ENCODE assay signal across 9 mouse cellular contexts in the genomic region with DNA sequence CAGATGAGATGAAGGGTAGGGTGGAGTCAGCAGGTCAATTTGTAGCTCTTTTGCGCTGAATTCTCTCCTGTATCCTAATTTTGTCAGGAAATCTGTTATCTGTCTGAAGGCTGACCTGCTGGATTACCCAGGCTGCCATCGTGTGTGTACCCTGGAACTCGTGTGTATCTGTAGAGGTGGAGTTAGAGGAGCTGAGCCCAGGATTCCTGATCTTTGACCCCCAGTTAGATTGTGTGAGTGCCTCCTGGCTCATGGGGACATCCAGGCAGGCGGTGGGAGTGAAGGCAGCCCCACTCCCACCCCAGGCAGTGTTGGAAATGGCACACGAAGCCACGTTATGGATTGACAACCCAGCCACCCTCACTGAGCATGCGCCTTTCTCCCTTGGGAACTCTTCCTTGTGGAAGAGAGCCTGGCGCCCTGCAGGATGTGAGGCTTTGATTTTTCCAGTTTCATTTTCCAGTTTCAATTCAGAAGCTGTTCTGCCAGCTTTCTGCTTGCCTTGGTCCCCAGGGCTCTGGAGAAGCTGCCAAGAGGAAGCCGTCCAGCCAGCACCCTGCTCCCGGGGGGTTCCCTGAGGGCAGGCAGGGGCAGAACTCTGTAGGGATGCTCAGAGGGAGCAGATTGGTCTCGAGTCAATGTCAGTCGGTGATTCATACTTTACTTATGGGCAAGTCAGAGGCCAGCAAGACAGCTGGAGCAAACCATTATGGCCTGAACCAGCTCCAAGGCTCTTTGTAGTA. TPM values are rescaled to one million over a fixed set of nuclear protein-coding genes. Genes with fewer than 3 reads are reported as not detected.
A peak's percentile ranks its signal among the peaks of the same experiment; 100 is the strongest.
DNase-seq lines count a peak whose midpoint lies in the region; ATAC-seq and TF ChIP-seq lines count a peak whose summit lies in the region.
"Had no signal": no experiment of that assay in that cellular context is flagged by ENCODE, and none has a peak within 500 bp of the region (broad histone marks: within the 10 kb centered on the region; RNA-seq: fewer than 3 reads in every experiment).

No protein-coding gene starts in this region.

- TF ChIP-seq CTCF in cerebellum, adult 2 months (IDR thresholded peaks at IDR 0.05; ENCODE audit: borderline replicate concordance, insufficient read depth, low read depth, low read length) = no peak

- no peak for TF ChIP-seq POLR2A in cerebellum, adult 2 months (IDR thresholded peaks at IDR 0.05; ENCODE audit: borderline replicate concordance, insufficient read depth, low read length)

- DNase-seq in adrenal gland, postnatal 14 days = peak; percentile 88
- peak; percentile 14 to 23 for DNase-seq in layer of hippocampus, postnatal 36 days
- peak; percentile 73 for DNase-seq in yolk sac, embryonic 10.5 days (ENCODE audit: low spot score)
- no peak for DNase-seq in cerebellum, adult 2 months
- DNase-seq in spleen, postnatal 4 days (ENCODE audit: low spot score in 2 of 2) = no peak

- ATAC-seq in midbrain, embryonic 16.5 days = no peak
- ATAC-seq in midbrain, embryonic 15.5 days (replicated peaks) = no peak
- 0 out of 2 replicates have a peak, but pooled peaks have one; percentile 11 for ATAC-seq in heart, embryonic 15.5 days (replicated peaks; ENCODE audit: insufficient number of reproducible peaks, insufficient read depth, low FRiP score, low read depth)

- no peak overlapping the region for H3K9ac ChIP-seq in midbrain, embryonic 16.5 days (ENCODE audit: low read depth, low read length)
- H3K9ac ChIP-seq in midbrain, embryonic 15.5 days = no peak overlapping the region
- H3K9ac ChIP-seq in heart, embryonic 15.5 days = no peak overlapping the region

- H3K9me3 ChIP-seq in midbrain, embryonic 16.5 days (replicated peaks; ENCODE audit: control insufficient read depth, low read length, poor library complexity, severe bottlenecking) = no peaks in the 10 kb centered on the region
- H3K9me3 ChIP-seq in midbrain, embryonic 15.5 days = no peaks in the 10 kb centered on the region
- H3K9me3 ChIP-seq in heart, embryonic 15.5 days (replicated peaks) = no peaks in the 10 kb centered on the region

- H3K27ac ChIP-seq in midbrain, embryonic 16.5 days (ENCODE audit: low read length) = peak overlapping the region; percentile 39; the same call in 1 of the 2 replicates
- no peak overlapping the region for H3K27ac ChIP-seq in midbrain, embryonic 15.5 days
- peak overlapping the region; percentile 72 for H3K27ac ChIP-seq in heart, embryonic 15.5 days
- no peak overlapping the region; the same call in 1 of the 2 replicates for H3K27ac ChIP-seq in cerebellum, adult 2 months (ENCODE audit: insufficient read depth, low read length)

- H3K4me3 ChIP-seq in midbrain, embryonic 16.5 days (ENCODE audit: low read depth, low read length) = no peak overlapping the region
- H3K4me3 ChIP-seq in midbrain, embryonic 15.5 days = no peak overlapping the region
- H3K4me3 ChIP-seq in heart, embryonic 15.5 days = no peak overlapping the region
- no peak overlapping the region for H3K4me3 ChIP-seq in cerebellum, adult 2 months (replicated peaks; ENCODE audit: insufficient read depth, low read depth, low read length)

- no peak overlapping the region for H3K4me2 ChIP-seq in midbrain, embryonic 16.5 days (ENCODE audit: low read length)
- H3K4me2 ChIP-seq in midbrain, embryonic 15.5 days = no peak overlapping the region
- peak overlapping the region; percentile 28 for H3K4me2 ChIP-seq in heart, embryonic 15.5 days

- H3K27me3 ChIP-seq in midbrain, embryonic 16.5 days (ENCODE audit: control insufficient read depth, insufficient read depth, low read depth, low read length) = no peaks in the 10 kb centered on the region
- no peaks in the 10 kb centered on the region for H3K27me3 ChIP-seq in midbrain, embryonic 15.5 days (replicated peaks)
- H3K27me3 ChIP-seq in heart, embryonic 15.5 days = no peaks in the 10 kb centered on the region
- H3K27me3 ChIP-seq in cerebellum, adult 2 months (ENCODE audit: control insufficient read depth, insufficient read depth, low read length) = no peaks in the 10 kb centered on the region

- 63% methylated on average over 12 of the region's 12 CpGs for WGBS in midbrain, embryonic 16.5 days
- WGBS in midbrain, embryonic 15.5 days = 64% methylated on average over 12 of the region's 12 CpGs
- WGBS in heart, embryonic 15.5 days = 43% methylated on average over 12 of the region's 12 CpGs
- 54% methylated on average over 12 of the region's 12 CpGs for WGBS in cerebellum, adult 2 months

- peaks cover 4% of the 10 kb centered on the region; the same call in 1 of the 2 replicates for H3K4me1 ChIP-seq in midbrain, embryonic 16.5 days (ENCODE audit: control insufficient read depth, insufficient read depth, low read length)
- peaks cover 11% of the 10 kb centered on the region for H3K4me1 ChIP-seq in midbrain, embryonic 15.5 days
- peaks cover 38% of the 10 kb centered on the region for H3K4me1 ChIP-seq in heart, embryonic 15.5 days (replicated peaks)
- H3K4me1 ChIP-seq in cerebellum, adult 2 months (ENCODE audit: control insufficient read depth, insufficient read depth, low read length) = peaks cover 6% of the 10 kb centered on the region

- H3K36me3 ChIP-seq in midbrain, embryonic 16.5 days (ENCODE audit: control insufficient read depth, insufficient read depth, low read length) = no peaks in the 10 kb centered on the region
- H3K36me3 ChIP-seq in midbrain, embryonic 15.5 days (replicated peaks) = no peaks in the 10 kb centered on the region
- no peaks in the 10 kb centered on the region for H3K36me3 ChIP-seq in heart, embryonic 15.5 days

RNA-seq across cellular contexts. Expression of a gene that starts 23.6 kb away (rescaled TPM):
- polyA plus RNA-seq in midbrain, embryonic 16.5 days (2015; fragmentation: Nextera tagmentation; extraction: Ambion mirVana) = not detected in 2 replicates
- polyA plus RNA-seq in midbrain, embryonic 15.5 days (2015; fragmentation: Nextera tagmentation; extraction: Ambion mirVana) = not detected in 2 replicates
- 0.37 and 0.41 TPM in 2 replicates for total RNA-seq in adrenal gland, postnatal 14 days (2021)
- 0.15 TPM in 1 of 2 replicates, not detected in the other for polyA plus RNA-seq in heart, embryonic 15.5 days (2015; fragmentation: Nextera tagmentation; extraction: Ambion mirVana)
- total RNA-seq in layer of hippocampus, postnatal 36 days (2021) = 1 to 10 TPM; 1.0 TPM
- 0.32 and 0.44 TPM in 2 replicates for polyA plus RNA-seq in cerebellum, adult 2 months (2012; rRNA removed)
- polyA plus RNA-seq: testis, adult 2 months had no signal

RNA-seq across cellular contexts. Expression of a gene that starts 26.8 kb away (rescaled TPM):
- 2.0 and 2.2 TPM in 2 replicates for polyA plus RNA-seq in midbrain, embryonic 16.5 days (2015; fragmentation: Nextera tagmentation; extraction: Ambion mirVana)
- polyA plus RNA-seq in midbrain, embryonic 15.5 days (2015; fragmentation: Nextera tagmentation; extraction: Ambion mirVana) = 2.6 and 3.1 TPM in 2 replicates
- 19.6 and 32.7 TPM in 2 replicates for total RNA-seq in adrenal gland, postnatal 14 days (2021)
- polyA plus RNA-seq in heart, embryonic 15.5 days (2015; fragmentation: Nextera tagmentation; extraction: Ambion mirVana) = 10.2 and 24.9 TPM in 2 replicates
- 1 to 10 TPM; 7.4 to 7.5 TPM for total RNA-seq in layer of hippocampus, postnatal 36 days (2021)
- 5.6 and 6.0 TPM in 2 replicates for polyA plus RNA-seq in cerebellum, adult 2 months (2012; rRNA removed)

Comparison
In these comparisons a context has a peak if more than half of its experiments do, and no peak if none do; other contexts are left out.
1. H3K27ac ChIP-seq: peak in midbrain, embryonic 16.5 days (single experiment) and heart, embryonic 15.5 days (single experiment); none in midbrain, embryonic 15.5 days (single experiment) and cerebellum, adult 2 months (single experiment).
2. DNase-seq: peak in adrenal gland, postnatal 14 days (single experiment), layer of hippocampus, postnatal 36 days (2 of 2) and yolk sac, embryonic 10.5 days (single experiment); none in cerebellum, adult 2 months (0 of 2) and spleen, postnatal 4 days (0 of 2).